Mouse (Mus musculus) 3T3-L1 (cell line): ENCODE results near the gene Csf2rb2.
"Not testable (repeated sequence)": the region's sequence is repeated elsewhere in the genome, so short reads cannot be mapped to it uniquely, and the experiment has no call there.

Source experiments
- DNase-seq: peaks from one replicate; pipeline ENCODE4 v3.0.0-alpha.2; 2015; ENCODE audit warnings: low read depth, low spot score

Csf2rb2 gene

GRCm38 (mm10) chr15:78257326-78258050, 48.0 kb downstream of the Csf2rb2 start:
- DNase-seq = peak; percentile 63

- not testable (repeated sequence) for DNase-seq
Measured at GRCm38 (mm10) chr15:78256602-78257259, 48.8 kb downstream of the Csf2rb2 start.

- peak; percentile 9 for DNase-seq
Measured at GRCm38 (mm10) chr15:78254751-78255150, 50.8 kb downstream of the Csf2rb2 start.

- no peak for DNase-seq
Measured at GRCm38 (mm10) chr15:78248410-78248809, 57.1 kb downstream of the Csf2rb2 start.

- no peak for DNase-seq
Measured at GRCm38 (mm10) chr15:78247659-78248058, 57.9 kb downstream of the Csf2rb2 start.

GRCm38 (mm10) chr15:78246143-78247116, 59.1 kb downstream of the Csf2rb2 start:
- DNase-seq = no peak

GRCm38 (mm10) chr15:78244695-78245492, 60.6 kb downstream of the Csf2rb2 start, which contains the start of gene Ncf4:
Ncf4 (plus strand) TSS chr15:78244801.
- DNase-seq = no peak

GRCm38 (mm10) chr15:78243774-78244173, 61.7 kb downstream of the Csf2rb2 start:
- DNase-seq = no peak

- DNase-seq = no peak
Measured at GRCm38 (mm10) chr15:78243061-78243460, 62.5 kb downstream of the Csf2rb2 start.

- DNase-seq = no peak
Measured at GRCm38 (mm10) chr15:78241335-78241734, 64.2 kb downstream of the Csf2rb2 start.

GRCm38 (mm10) chr15:78239956-78240617, 65.4 kb downstream of the Csf2rb2 start:
- no peak for DNase-seq

GRCm38 (mm10) chr15:78239453-78239852, 66.1 kb downstream of the Csf2rb2 start:
- peak; percentile 84 for DNase-seq

- DNase-seq = no peak
Measured at GRCm38 (mm10) chr15:78234823-78235509, 70.6 kb downstream of the Csf2rb2 start.
